ENCODE assay signal across 17 mouse cellular contexts in genomic region chr8:60406358-60406757, GRCm38 (mm10).
"Had no signal": no experiment of that assay in that cellular context is flagged by ENCODE, and none has a peak within 500 bp of the region (broad histone marks: within the 10 kb centered on the region; RNA-seq: fewer than 3 reads in every experiment).

No protein-coding gene starts in this region.

- H3K27ac ChIP-seq: liver, embryonic 12.5 days; liver, embryonic 14.5 days; lung, embryonic 15.5 days; macrophage; midbrain, embryonic 12.5 days; stomach, embryonic 15.5 days; stomach, postnatal 0 days had no signal

- H3K4me1 ChIP-seq: liver, embryonic 12.5 days; lung, embryonic 15.5 days; megakaryocyte, embryonic 14.5 days; midbrain, embryonic 12.5 days; stomach, embryonic 15.5 days had no signal

- H3K4me2 ChIP-seq: liver, embryonic 12.5 days; lung, embryonic 15.5 days; midbrain, embryonic 12.5 days; stomach, embryonic 15.5 days had no signal

- DNase-seq: lung, adult 2 months; lung, postnatal 14 days; lung, postnatal 36 days; midbrain, embryonic 14.5 days; right cerebral cortex, postnatal 14 days; thymus, adult 2 months; thymus, postnatal 25 days had no signal

- H3K4me3 ChIP-seq: liver, embryonic 12.5 days; lung, embryonic 15.5 days; megakaryocyte, embryonic 14.5 days; midbrain, embryonic 12.5 days; stomach, embryonic 15.5 days had no signal

- H3K9ac ChIP-seq: liver, embryonic 12.5 days; liver, embryonic 14.5 days; lung, embryonic 15.5 days; midbrain, embryonic 12.5 days; stomach, embryonic 15.5 days had no signal

- H3K9me3 ChIP-seq: liver, embryonic 12.5 days; lung, embryonic 15.5 days; midbrain, embryonic 12.5 days; stomach, embryonic 15.5 days had no signal

- H3K36me3 ChIP-seq: liver, embryonic 12.5 days; lung, embryonic 15.5 days; midbrain, embryonic 12.5 days; stomach, embryonic 15.5 days had no signal

- H3K27me3 ChIP-seq: liver, embryonic 12.5 days; lung, embryonic 15.5 days; megakaryocyte, embryonic 14.5 days; midbrain, embryonic 12.5 days; stomach, embryonic 15.5 days had no signal

- ATAC-seq: liver, embryonic 12.5 days; lung, postnatal 0 days; midbrain, embryonic 16.5 days had no signal
